ENCODE assay signal across 8 mouse cellular contexts in genomic region chr6:8259004-8259666, GRCm38 (mm10). TPM values are rescaled to one million over a fixed set of nuclear protein-coding genes. Genes with fewer than 3 reads are reported as not detected.
A peak's percentile ranks its signal among the peaks of the same experiment; 100 is the strongest.
DNase-seq lines count a peak whose midpoint lies in the region; ATAC-seq lines count a peak whose summit lies in the region.

TSS of gene Rpa3 (minus strand) at chr6:8259173.
TSS of gene Umad1 (plus strand) at chr6:8259288.
TSS of gene Gm45062 (plus strand) at chr6:8259450.

- peak within 1 kb of the TSS; percentile 54; the same call in 1 of the 2 replicates for H3K27ac ChIP-seq in intestine, embryonic 14.5 days (ENCODE audit: low read depth)

- peak within 1 kb of the TSS; percentile 88 for H3K4me2 ChIP-seq in intestine, embryonic 14.5 days (ENCODE audit: low read length)

- DNase-seq in adrenal gland, adult 18-20 months (ENCODE audit: low spot score in 2 of 2) = peak; percentile 89 to 93
- peak; percentile 98 for DNase-seq in embryo, embryonic 11 days
- peak; percentile 98 for DNase-seq in gastrocnemius, postnatal 25 days
- DNase-seq in intestine, embryonic 14.5 days (ENCODE audit: low spot score) = peak; percentile 93
- peak; percentile 98 to 99 for DNase-seq in left cerebral cortex, postnatal 14 days (ENCODE audit: low spot score in 2 of 2)
- DNase-seq in mesoderm, embryonic 11.5 days (ENCODE audit: low read depth, low spot score) = peak; percentile 99
- peak; percentile 98 to 99 for DNase-seq in right cerebral cortex, postnatal 36 days (ENCODE audit: low spot score in 2 of 2)
- peak; percentile 97 for DNase-seq in yolk sac, embryonic 10.5 days (ENCODE audit: low spot score)

- H3K9me3 ChIP-seq in intestine, embryonic 14.5 days (ENCODE audit: control insufficient read depth, low read length) = no peaks in the 10 kb centered on the region

- ATAC-seq in intestine, embryonic 14.5 days (replicated peaks; ENCODE audit: low FRiP score, low TSS enrichment, low read depth) = peak; percentile 100

- peak within 1 kb of the TSS; percentile 62 for H3K4me3 ChIP-seq in intestine, embryonic 14.5 days (ENCODE audit: low read depth, low read length)

- WGBS in intestine, embryonic 14.5 days = under 1% methylated on average over 64 of the region's 64 CpGs

- H3K36me3 ChIP-seq in intestine, embryonic 14.5 days (ENCODE audit: control insufficient read depth, insufficient read depth, low read length) = peaks cover 16% of the 10 kb centered on the region; the same call in 1 of the 2 replicates

- intact Hi-C loops in left cerebral cortex, postnatal 14 days (cut with DNase I) = loop anchor here (5.0 kb wide), 1 partner anchor 478 kb away; no protein-coding TSS in a partner anchor

- H3K27me3 ChIP-seq in intestine, embryonic 14.5 days (replicated peaks; ENCODE audit: control insufficient read depth, insufficient read depth, low read length) = no peaks in the 10 kb centered on the region

- no peaks in the 10 kb centered on the region; the same call in 1 of the 2 replicates for H3K4me1 ChIP-seq in intestine, embryonic 14.5 days (replicated peaks; ENCODE audit: control insufficient read depth, insufficient read depth, low read length)

- peak within 1 kb of the TSS; percentile 72 for H3K9ac ChIP-seq in intestine, embryonic 14.5 days (ENCODE audit: low read length)

RNA-seq across cellular contexts. Expression of gene Rpa3, which starts in this region (rescaled TPM):
- 10 to 100 TPM; 12.8 to 13.4 TPM for total RNA-seq in adrenal gland, adult 18-20 months (2021)
- total RNA-seq in gastrocnemius, postnatal 25 days (2021) = 1 to 10 TPM; 8.6 to 9.7 TPM
- polyA plus RNA-seq in intestine, embryonic 14.5 days (2014; fragmentation: Nextera tagmentation; extraction: Ambion mirVana) = 158 and 160 TPM in 2 replicates
- 10 to 100 TPM; 15.0 to 16.6 TPM for total RNA-seq in left cerebral cortex, postnatal 14 days (2021)

RNA-seq across cellular contexts. Expression of gene Umad1, which starts in this region (rescaled TPM):
- 10 to 100 TPM; 10.3 to 15.0 TPM for total RNA-seq in adrenal gland, adult 18-20 months (2021)
- 10 to 100 TPM; 10.2 to 10.4 TPM for total RNA-seq in gastrocnemius, postnatal 25 days (2021)
- 21.0 and 22.6 TPM in 2 replicates for polyA plus RNA-seq in intestine, embryonic 14.5 days (2014; fragmentation: Nextera tagmentation; extraction: Ambion mirVana)
- total RNA-seq in left cerebral cortex, postnatal 14 days (2021) = 10 to 100 TPM; 32.6 to 33.5 TPM

RNA-seq across cellular contexts. Expression of gene Gm45062, which starts in this region (rescaled TPM):
- total RNA-seq in adrenal gland, adult 18-20 months (2021) = under 1 TPM in 1 of 2 experiments, not detected in 1; 0.50 TPM
- not detected for total RNA-seq in gastrocnemius, postnatal 25 days (2021)
- 8.6 and 10.7 TPM in 2 replicates for polyA plus RNA-seq in intestine, embryonic 14.5 days (2014; fragmentation: Nextera tagmentation; extraction: Ambion mirVana)
- total RNA-seq in left cerebral cortex, postnatal 14 days (2021) = 1 to 10 TPM; 2.7 to 7.7 TPM

Comparison
In these comparisons a context has a peak if more than half of its experiments do, and no peak if none do; other contexts are left out.
1. Peak in every context shown above with its lines: DNase-seq, ATAC-seq, H3K4me3 ChIP-seq and H3K27ac ChIP-seq.